Mouse (Mus musculus): ENCODE data around the gene Znrf4. TPM values are rescaled to one million over a fixed set of nuclear protein-coding genes. Genes with fewer than 3 reads are reported as not detected.

Znrf4 gene
- total RNA-seq, 2 experiments from 2014 or later, result not detected

Other genes starting within 250 kb of the Znrf4 start
- 1 to 10 TPM; 5.5 to 5.9 TPM for gene Ticam1, start 235.6 kb downstream of the Znrf4 start, total RNA-seq (2021)
- 1 to 10 TPM; 4.8 TPM for gene Plin3, start 219.6 kb downstream of the Znrf4 start, total RNA-seq (2021)
- not detected for gene Arrdc5, start 212.1 kb downstream of the Znrf4 start, total RNA-seq (2021)
- 1 to 10 TPM; 2.1 to 2.8 TPM for gene Uhrf1, start 209.1 kb downstream of the Znrf4 start, total RNA-seq (2021)
- 10 to 100 TPM; 75.0 to 87.7 TPM for gene Kdm4b, start 186.4 kb downstream of the Znrf4 start, total RNA-seq (2021)
- gene Ptprs, start 35.9 kb downstream of the Znrf4 start, total RNA-seq (2021), result 100 to 1,000 TPM; 644 to 661 TPM
- 1 to 10 TPM; 1.1 to 1.8 TPM for gene Gm20219, start 42.0 kb upstream of the Znrf4 start, total RNA-seq (2021)
- gene Safb2, start 72.2 kb upstream of the Znrf4 start, total RNA-seq (2021), result 100 to 1,000 TPM; 100 to 111 TPM
- 100 to 1,000 TPM; 136 to 137 TPM for gene Safb, start 72.4 kb upstream of the Znrf4 start, total RNA-seq (2021)
- 100 to 1,000 TPM; 168 to 176 TPM for gene 2410015M20Rik, start 97.3 kb upstream of the Znrf4 start, total RNA-seq (2021)
- gene Rpl36, start 101.0 kb upstream of the Znrf4 start, total RNA-seq (2021), result 100 to 1,000 TPM; 342 to 390 TPM
- gene Lonp1, start 114.5 kb upstream of the Znrf4 start, total RNA-seq (2021), result 10 to 100 TPM; 65.6 to 66.7 TPM
- gene Catsperd, start 115.7 kb upstream of the Znrf4 start, total RNA-seq (2021), result under 1 TPM; 0.49 to 0.62 TPM
- gene Ranbp3, start 160.9 kb upstream of the Znrf4 start, total RNA-seq (2021), result 10 to 100 TPM; 87.2 to 92.9 TPM
- 100 to 1,000 TPM; 227 to 229 TPM for gene Ndufa11, start 205.3 kb upstream of the Znrf4 start, total RNA-seq (2021)
- gene Vmac, start 205.6 kb upstream of the Znrf4 start, total RNA-seq (2021), result 1 to 10 TPM; 7.8 to 8.0 TPM
- gene Nrtn, start 245.1 kb upstream of the Znrf4 start, total RNA-seq (2021), result 1 to 10 TPM; 2.6 to 4.5 TPM